Mouse (Mus musculus): Measurements from ENCODE around the gene Abcg1. TPM values are rescaled to one million over a fixed set of nuclear protein-coding genes. Genes with fewer than 3 reads are reported as not detected.

Abcg1 gene
- polyA plus RNA-seq, 1 experiment = 57.4 TPM

GRCm38 (mm10) chr17:31152512-31152911 is 95.0 kb downstream of the Abcg1 start:
- no peak for DNase-seq
- Histone ChIP-seq H3K4me3 (replicated peaks; ENCODE audit: extremely low read depth, low read depth, low read length) (no peak overlapping the region), H3K4me1 (ENCODE audit: control insufficient read depth, insufficient read depth, low read length) (no peaks in the 10 kb centered on the region)
- WGBS = 62% methylated on average over 5 of the region's 5 CpGs
- TF ChIP-seq CTCF (IDR thresholded peaks at IDR 0.05; ENCODE audit: insufficient read depth, low read length) (no peak), POLR2A (IDR thresholded peaks at IDR 0.05; ENCODE audit: borderline replicate concordance, extremely low read depth, low read depth, low read length) (no peak)

DNA sequence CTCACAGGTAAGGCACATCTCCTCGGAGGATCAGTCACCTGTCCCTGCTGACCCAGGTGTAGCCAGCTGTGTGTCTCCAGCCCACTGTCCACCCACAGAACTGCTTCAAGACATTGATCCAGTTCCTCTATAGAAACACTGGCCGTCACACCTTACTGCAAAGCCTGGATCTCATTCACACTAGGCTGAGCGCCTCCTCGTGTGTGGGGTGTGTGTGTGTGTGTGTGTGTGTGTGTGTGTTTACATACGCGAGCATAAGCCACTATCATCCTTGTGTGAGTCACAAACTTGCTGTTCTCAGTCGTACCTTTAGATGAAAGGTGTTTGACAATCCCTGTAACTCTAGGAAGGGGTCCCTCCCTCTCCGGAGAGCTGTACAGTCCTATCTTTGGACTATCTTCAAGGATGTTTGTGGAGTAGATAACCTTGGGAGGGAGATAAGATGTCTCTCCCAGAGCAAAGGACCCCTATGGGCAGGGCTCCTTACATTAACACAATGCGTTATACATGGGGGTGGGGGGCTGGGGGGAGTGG is 95.6 kb downstream of the Abcg1 start:
- H3K4me1 ChIP-seq (ENCODE audit: control insufficient read depth, insufficient read depth, low read length) = no peaks in the 10 kb centered on the region
- no peak for TF ChIP-seq POLR2A (IDR thresholded peaks at IDR 0.05; ENCODE audit: borderline replicate concordance, extremely low read depth, low read depth, low read length)
- TF ChIP-seq CTCF (IDR thresholded peaks at IDR 0.05; ENCODE audit: insufficient read depth, low read length) = no peak
- no peak overlapping the region for H3K4me3 ChIP-seq (replicated peaks; ENCODE audit: extremely low read depth, low read depth, low read length)
- no peak for DNase-seq
- 60% methylated on average over 9 of the region's 9 CpGs for WGBS

DNA sequence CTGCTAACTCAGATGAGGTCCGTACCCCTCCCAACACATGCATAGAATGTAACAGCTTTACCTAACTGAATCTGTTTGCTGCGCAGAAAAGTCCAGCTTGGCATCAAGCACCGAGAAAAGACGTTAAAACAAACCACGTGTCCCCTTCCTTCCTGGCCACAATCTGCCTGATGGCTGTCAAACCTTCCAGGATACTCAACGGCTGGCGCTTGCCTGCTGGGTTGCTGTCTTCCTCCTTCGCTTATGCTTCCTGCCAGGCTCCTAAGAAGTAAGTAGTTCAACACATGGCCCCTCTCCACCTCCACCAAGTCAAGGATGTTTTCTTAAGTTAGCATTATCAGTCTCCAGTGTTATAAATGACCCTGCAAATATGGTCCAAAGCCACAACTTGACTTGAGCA is 96.3 kb downstream of the Abcg1 start:
- H3K4me3 ChIP-seq (replicated peaks; ENCODE audit: extremely low read depth, low read depth, low read length) = no peak overlapping the region
- 28% methylated on average over 8 of the region's 8 CpGs for WGBS

GRCm38 (mm10) chr17:31157921-31158320 is 100.4 kb downstream of the Abcg1 start:
- TF ChIP-seq POLR2A (IDR thresholded peaks at IDR 0.05; ENCODE audit: borderline replicate concordance, extremely low read depth, low read depth, low read length) (no peak), CTCF (IDR thresholded peaks at IDR 0.05; ENCODE audit: insufficient read depth, low read length) (no peak)
- 80% methylated on average over 6 of the region's 6 CpGs for WGBS

More for the DNA sequence above, 96.3 kb downstream of the Abcg1 start:
- DNase-seq = no peak
- H3K4me1 ChIP-seq (ENCODE audit: control insufficient read depth, insufficient read depth, low read length) = no peaks in the 10 kb centered on the region
- TF ChIP-seq CTCF (IDR thresholded peaks at IDR 0.05; ENCODE audit: insufficient read depth, low read length) (no peak), POLR2A (IDR thresholded peaks at IDR 0.05; ENCODE audit: borderline replicate concordance, extremely low read depth, low read depth, low read length) (no peak)

GRCm38 (mm10) chr17:31160291-31160690 is 102.8 kb downstream of the Abcg1 start:
- TF ChIP-seq POLR2A (IDR thresholded peaks at IDR 0.05; ENCODE audit: borderline replicate concordance, extremely low read depth, low read depth, low read length) = no peak
- no peak for TF ChIP-seq CTCF (IDR thresholded peaks at IDR 0.05; ENCODE audit: insufficient read depth, low read length)
- Histone ChIP-seq H3K4me1 (ENCODE audit: control insufficient read depth, insufficient read depth, low read length) (no peaks in the 10 kb centered on the region), H3K4me3 (replicated peaks; ENCODE audit: extremely low read depth, low read depth, low read length) (no peak overlapping the region)
- WGBS = 83% methylated on average over 4 of the region's 4 CpGs
- no peak for DNase-seq

More at GRCm38 (mm10) chr17:31157921-31158320, 100.4 kb downstream of the Abcg1 start:
- no peak overlapping the region for H3K4me3 ChIP-seq (replicated peaks; ENCODE audit: extremely low read depth, low read depth, low read length)
- H3K4me1 ChIP-seq (ENCODE audit: control insufficient read depth, insufficient read depth, low read length) = no peaks in the 10 kb centered on the region
- no peak for DNase-seq

GRCm38 (mm10) chr17:31162607-31163006 is 105.1 kb downstream of the Abcg1 start:
- WGBS = 54% methylated on average over 12 of the region's 12 CpGs

DNA sequence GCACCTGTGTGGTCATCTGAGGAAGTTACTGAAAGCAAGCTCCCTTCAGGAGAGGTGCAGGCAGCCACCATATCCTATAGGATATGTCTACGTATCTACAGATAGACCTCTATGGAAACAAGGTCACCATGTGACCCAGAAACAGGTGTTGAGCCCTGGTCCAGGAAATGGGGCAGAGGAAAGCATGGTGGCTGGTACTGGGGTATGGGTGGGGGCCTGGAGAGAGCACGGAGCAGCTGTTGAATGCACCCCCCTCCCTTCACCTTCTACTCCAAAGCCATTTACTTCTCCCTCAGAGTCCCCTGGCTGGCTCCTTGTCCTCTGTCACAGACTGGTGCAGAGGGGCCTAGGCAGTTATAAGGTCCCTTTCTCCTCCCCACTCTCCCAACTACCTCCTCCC is 106.3 kb downstream of the Abcg1 start:
- TF ChIP-seq POLR2A (IDR thresholded peaks at IDR 0.05; ENCODE audit: borderline replicate concordance, extremely low read depth, low read depth, low read length) (no peak), CTCF (IDR thresholded peaks at IDR 0.05; ENCODE audit: insufficient read depth, low read length) (no peak)
- no peak for DNase-seq
- WGBS = 70% methylated on average over 2 of the region's 2 CpGs
- Histone ChIP-seq H3K4me1 (ENCODE audit: control insufficient read depth, insufficient read depth, low read length) (no peaks in the 10 kb centered on the region), H3K4me3 (replicated peaks; ENCODE audit: extremely low read depth, low read depth, low read length) (no peak overlapping the region)

More at GRCm38 (mm10) chr17:31162607-31163006, 105.1 kb downstream of the Abcg1 start:
- Histone ChIP-seq H3K4me3 (replicated peaks; ENCODE audit: extremely low read depth, low read depth, low read length) (no peak overlapping the region), H3K4me1 (ENCODE audit: control insufficient read depth, insufficient read depth, low read length) (no peaks in the 10 kb centered on the region)
- DNase-seq = no peak
- TF ChIP-seq POLR2A (IDR thresholded peaks at IDR 0.05; ENCODE audit: borderline replicate concordance, extremely low read depth, low read depth, low read length) (no peak), CTCF (IDR thresholded peaks at IDR 0.05; ENCODE audit: insufficient read depth, low read length) (no peak)

DNA sequence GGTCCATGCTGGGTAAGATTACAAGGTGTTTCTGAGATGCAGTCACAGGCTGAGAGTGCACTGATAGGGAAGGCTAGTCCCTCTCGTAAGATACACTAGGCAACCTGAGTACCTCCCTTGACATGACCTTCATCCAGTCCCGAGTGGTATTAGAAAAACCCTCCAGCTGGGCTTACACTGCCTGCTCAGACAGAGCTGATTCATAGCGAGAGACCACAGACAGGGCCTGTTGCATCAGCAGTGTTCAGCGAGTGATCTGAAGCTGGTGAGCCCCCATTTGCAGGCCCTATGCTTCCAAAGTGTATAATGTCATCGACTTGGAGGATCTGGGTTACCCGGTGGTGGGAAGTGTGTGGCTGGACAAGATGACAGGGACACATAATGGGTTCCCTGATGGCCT is 107.7 kb downstream of the Abcg1 start, which contains the start of gene Tff1:
Tff1 (minus strand) TSS at position 151 of the 400 bp plus-strand sequence.
- no peak for DNase-seq
- Histone ChIP-seq H3K4me1 (ENCODE audit: control insufficient read depth, insufficient read depth, low read length) (no peaks in the 10 kb centered on the region), H3K4me3 (replicated peaks; ENCODE audit: extremely low read depth, low read depth, low read length) (no peak within 1 kb of the TSS)
- TF ChIP-seq POLR2A (IDR thresholded peaks at IDR 0.05; ENCODE audit: borderline replicate concordance, extremely low read depth, low read depth, low read length) = no peak
- no peak for TF ChIP-seq CTCF (IDR thresholded peaks at IDR 0.05; ENCODE audit: insufficient read depth, low read length)
- 77% methylated on average over 6 of the region's 6 CpGs for WGBS

Other genes with a start within 250 kb of the Abcg1 start
- gene Glp1r, start 155.9 kb upstream of the Abcg1 start, polyA plus RNA-seq (2012; rRNA removed) = 43.6 and 54.1 TPM in 2 replicates
- 0.02 TPM in 1 of 2 replicates, not detected in the other for gene Umodl1, start 103.0 kb upstream of the Abcg1 start, polyA plus RNA-seq (2012; rRNA removed)
- 20.4 TPM in 1 of 2 replicates, not detected in the other for gene Tff3, start 72.0 kb downstream of the Abcg1 start, polyA plus RNA-seq (2012; rRNA removed)
- gene Tff2, start 86.6 kb downstream of the Abcg1 start, polyA plus RNA-seq (2012; rRNA removed) = 4.5 and 25.4 TPM in 2 replicates
- gene Tff1, start 107.6 kb downstream of the Abcg1 start, polyA plus RNA-seq (2012; rRNA removed) = not detected in 2 replicates
- gene Tmprss3, start 141.3 kb downstream of the Abcg1 start, polyA plus RNA-seq (2012; rRNA removed) = 0.05 and 0.11 TPM in 2 replicates
- 0.63 and 1.1 TPM in 2 replicates for gene Ubash3a, start 150.2 kb downstream of the Abcg1 start, polyA plus RNA-seq (2012; rRNA removed)
- gene Rsph1, start 219.7 kb downstream of the Abcg1 start, polyA plus RNA-seq (2012; rRNA removed) = 6.9 and 11.7 TPM in 2 replicates
- 51.1 and 54.3 TPM in 2 replicates for gene Slc37a1, start 229.1 kb downstream of the Abcg1 start, polyA plus RNA-seq (2012; rRNA removed)